Mouse (Mus musculus) kidney, adult 8-10 months (tissue): Measurements from ENCODE around the gene Gm45785.
A peak's percentile ranks its signal among the peaks of the same experiment; 100 is the strongest.

Experiments used
- DNase-seq, 2 experiments: peaks; one replicate each; pipeline ENCODE4 v3.0.0; 2022

Gm45785 gene

GRCm38 (mm10) chr7:140828171-140828881 is 27.8 kb downstream of the Gm45785 start:
- DNase-seq, result peak; percentile 84 to 89

GRCm38 (mm10) chr7:140822731-140823130 is 33.4 kb downstream of the Gm45785 start:
- DNase-seq, result no peak

DNA sequence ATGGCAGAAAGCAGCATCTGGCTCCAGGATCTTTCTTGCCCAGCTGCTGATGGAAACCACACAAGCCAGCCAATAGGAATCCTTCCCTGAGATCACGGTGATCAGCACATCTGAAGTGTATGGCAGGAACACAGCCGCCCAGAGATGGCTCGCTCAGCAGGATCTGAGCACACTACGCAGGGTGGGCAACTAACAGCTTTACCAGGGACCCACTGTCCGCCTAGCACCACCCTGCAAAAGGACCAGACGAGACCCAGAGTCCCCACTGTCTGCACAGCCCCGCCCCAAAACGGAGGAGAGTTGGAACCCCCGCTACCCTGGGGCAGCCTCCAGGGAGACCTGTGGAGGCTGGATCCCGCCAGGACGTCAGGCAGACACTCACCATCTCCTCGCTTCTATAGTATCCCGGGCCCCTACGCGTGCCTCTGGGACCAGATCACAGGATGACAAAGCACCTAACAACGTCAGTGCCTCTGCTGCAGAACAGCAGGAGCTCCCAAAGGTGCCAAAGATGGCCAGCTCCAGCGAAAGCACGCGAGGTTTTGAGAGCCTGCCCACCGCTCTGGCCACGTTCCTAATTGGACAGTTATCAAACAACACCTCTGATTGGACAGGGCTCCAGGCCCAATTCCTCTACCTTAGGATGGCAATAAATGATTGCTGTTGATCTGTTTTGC is 34.3 kb downstream of the Gm45785 start, which contains the start of gene Zfp941:
Gene Zfp941 (minus strand): TSS at position 526 of the 677 bp plus-strand sequence.
- DNase-seq, result peak; percentile 65 to 72

DNA sequence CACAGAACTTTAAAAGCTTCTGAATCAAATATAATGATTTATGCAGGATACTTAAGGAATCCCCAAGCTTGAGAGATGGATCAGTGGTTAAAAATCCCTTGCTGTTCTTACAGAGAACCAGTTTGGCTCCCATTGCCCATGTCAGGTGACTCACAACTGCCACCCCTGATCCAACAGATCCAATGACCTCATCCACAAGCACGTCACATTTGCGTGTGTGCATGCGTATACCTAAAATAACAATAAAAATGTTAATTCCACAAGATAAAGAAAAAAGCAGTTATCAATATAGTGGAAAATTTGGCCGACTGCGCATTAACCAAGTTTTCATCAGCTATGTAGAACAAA is 34.9 kb downstream of the Gm45785 start:
- DNase-seq, result no peak

DNA sequence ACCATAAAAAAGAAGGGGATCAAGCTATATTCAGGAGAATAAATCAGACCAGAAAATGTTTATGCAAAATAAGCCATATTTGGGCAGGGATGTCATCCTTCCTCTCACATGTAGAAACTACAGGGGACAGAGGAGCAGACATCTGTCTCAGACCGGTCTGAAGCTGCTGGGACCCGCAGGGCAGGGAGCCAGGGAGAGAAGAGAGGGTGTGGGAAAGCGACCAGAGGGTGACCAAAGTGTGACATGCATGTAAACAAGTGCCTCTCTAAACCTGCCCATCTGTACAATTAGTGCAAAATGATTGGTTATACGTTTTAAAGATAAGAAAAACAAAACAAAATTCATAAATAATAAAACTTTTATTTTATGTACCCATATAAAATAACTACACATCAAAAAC is 36.0 kb downstream of the Gm45785 start:
- no peak for DNase-seq

DNA sequence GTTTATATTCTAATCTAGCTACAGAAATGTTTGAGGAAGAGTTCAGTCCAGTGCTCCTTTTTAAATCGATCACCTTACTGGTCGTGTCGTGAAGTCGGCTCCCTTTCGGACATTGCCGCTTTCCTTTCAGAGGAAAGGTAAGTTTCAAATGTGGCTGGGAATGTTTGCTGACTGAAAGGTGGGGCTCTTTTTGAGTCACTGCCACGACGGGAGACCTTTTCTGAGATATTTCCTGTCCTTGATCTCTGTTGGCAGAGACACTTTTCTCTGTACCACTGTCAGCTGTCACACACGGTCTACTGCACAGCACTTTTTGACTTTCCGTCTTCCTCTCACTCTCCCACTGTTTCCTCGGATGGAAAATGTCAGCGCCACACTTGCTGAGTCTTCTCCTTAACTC is 43.3 kb downstream of the Gm45785 start:
- no peak for DNase-seq

GRCm38 (mm10) chr7:140811714-140812113 is 44.4 kb downstream of the Gm45785 start:
- no peak for DNase-seq

DNA sequence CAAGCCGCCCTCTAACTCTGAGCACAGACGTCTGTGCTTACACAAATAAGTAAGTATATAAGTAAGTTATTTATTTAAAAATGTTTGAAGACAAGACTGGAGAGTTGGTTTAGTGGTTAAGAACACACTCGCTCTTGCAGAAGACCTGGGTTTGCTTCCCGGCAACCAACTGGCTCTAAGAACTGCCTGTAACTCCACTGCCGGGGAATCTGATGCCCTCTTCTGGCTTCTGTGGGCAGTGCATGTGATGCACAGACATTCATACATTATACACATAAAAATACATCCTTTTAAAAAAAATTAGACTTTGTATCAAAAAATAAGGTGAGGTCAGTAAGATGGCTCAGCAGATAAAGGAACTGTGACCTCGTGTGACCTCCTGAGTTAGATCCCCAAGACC is 45.6 kb downstream of the Gm45785 start:
- DNase-seq, result no peak

DNA sequence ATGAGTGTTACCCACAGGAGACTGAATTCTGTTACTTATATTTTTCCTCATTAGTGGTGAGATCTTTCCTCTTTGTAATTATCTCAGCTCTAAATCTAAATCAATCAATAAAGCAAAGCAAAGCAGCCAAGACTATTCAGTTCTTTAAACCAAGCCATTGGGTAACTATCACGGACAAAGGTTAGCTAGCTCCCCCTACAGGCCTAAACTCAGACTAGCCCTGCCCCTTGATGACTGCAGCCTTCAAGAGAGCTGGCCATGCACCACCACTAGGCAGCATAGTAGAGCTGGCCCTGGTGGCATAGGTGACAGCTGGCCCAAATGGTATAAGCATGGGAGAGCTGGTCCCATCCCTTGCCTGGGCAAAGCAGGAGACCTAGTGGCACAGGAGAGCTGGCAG is 50.4 kb downstream of the Gm45785 start:
- DNase-seq, result peak; percentile 70 to 84

DNA sequence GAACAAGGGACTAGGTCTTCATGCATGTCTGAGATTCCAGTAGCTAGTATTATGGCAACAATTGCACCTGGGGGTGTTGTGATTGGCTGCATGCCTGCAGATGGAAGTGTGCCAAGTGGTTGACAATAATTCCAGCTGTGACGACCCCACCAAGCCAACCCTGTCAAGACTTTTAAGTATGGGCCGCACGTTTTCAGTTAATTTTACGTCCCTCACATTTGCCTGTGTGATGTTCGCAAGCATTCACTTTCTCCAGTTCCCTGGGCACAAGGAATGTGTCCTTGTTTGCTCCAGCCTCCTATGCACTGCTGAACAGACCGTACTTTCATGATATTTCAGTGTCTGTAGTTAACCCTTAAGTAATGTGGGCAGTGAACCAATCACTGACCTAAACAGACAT is 53.5 kb downstream of the Gm45785 start:
- peak; percentile 66 to 72 for DNase-seq

DNA sequence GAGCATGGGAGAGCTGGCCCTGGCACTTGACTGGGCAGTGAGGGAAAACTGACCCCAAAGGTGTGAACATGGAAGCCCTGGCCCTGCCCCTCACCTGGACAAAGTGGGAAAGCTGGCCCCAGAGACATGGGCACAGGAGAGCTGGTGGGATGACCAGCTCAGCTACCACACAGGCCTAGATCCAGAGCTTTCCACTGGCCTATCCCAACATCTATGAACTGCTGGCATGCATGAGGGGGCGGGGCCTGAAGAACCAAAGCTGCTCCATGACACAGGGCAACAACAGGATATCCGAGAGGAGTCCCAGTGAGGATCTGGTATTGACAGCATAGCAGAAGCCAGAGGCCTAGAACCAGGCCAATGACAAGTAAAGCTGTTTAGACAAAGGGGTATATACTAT is 57.9 kb downstream of the Gm45785 start:
- no peak for DNase-seq

- no peak for DNase-seq
These were observed 58.5 kb downstream of the Gm45785 start for GRCm38 (mm10) chr7:140797619-140798018.

GRCm38 (mm10) chr7:140793541-140793940 is 62.6 kb downstream of the Gm45785 start:
- no peak for DNase-seq

DNA sequence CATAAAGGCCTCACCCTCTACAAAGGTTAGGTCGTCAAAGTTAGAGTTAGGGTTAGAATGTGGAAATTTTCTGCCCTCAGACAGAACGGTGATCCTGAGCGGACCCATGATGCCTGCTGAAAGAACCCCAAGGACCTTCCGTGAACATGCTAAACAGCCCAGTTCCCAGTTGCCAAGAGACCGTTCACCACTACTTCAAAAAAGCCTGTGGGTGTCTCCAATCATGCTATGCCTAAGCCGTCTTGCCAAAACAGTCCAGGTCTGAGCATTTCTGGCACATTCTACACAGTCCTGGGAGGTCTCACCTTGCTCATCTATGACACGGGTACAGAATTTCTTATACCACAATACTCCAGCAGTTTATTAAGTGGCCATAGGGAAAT is 68.1 kb downstream of the Gm45785 start:
- DNase-seq, result no peak

- no peak for DNase-seq
These were observed 68.6 kb downstream of the Gm45785 start, which contains the start of gene Syce1 for GRCm38 (mm10) chr7:140787406-140788052. Gene Syce1, minus strand, starts transcription at chr7:140787852.

GRCm38 (mm10) chr7:140780548-140780947 is 75.6 kb downstream of the Gm45785 start:
- no peak for DNase-seq
